Mouse (Mus musculus) myocyte (in vitro differentiated cells): ENCODE measurements around the gene Cd2.

Experiments
- CEBPB ChIP-seq: IDR thresholded peaks from 2 replicates; pipeline ENCODE4 v1.6.1; 2011; ENCODE audit warnings: mild to moderate bottlenecking, moderate library complexity; ENCODE audit not compliant: poor library complexity, insufficient read depth, severe bottlenecking
- MYOD1 ChIP-seq, 3 experiments: IDR thresholded peaks; one replicate each; pipeline ENCODE4 v1.6.1; 2011; ENCODE audit warnings: control low read depth in 2 of 3, low read depth in 2 of 3, mild to moderate bottlenecking in 2 of 3, moderate library complexity in 1 of 3; ENCODE audit not compliant: insufficient read length in 2 of 3, control insufficient read depth in 1 of 3
- POLR2A ChIP-seq: IDR thresholded peaks from one replicate; pipeline ENCODE4 v1.6.1; 2011; ENCODE audit warnings: low read depth, mild to moderate bottlenecking, control low read depth, moderate library complexity; ENCODE audit not compliant: insufficient read length
- TCF12 ChIP-seq: IDR thresholded peaks from one replicate; pipeline ENCODE4 v1.6.1; 2011; ENCODE audit warnings: mild to moderate bottlenecking, control low read depth; ENCODE audit not compliant: poor library complexity, insufficient read depth, severe bottlenecking

DNA sequence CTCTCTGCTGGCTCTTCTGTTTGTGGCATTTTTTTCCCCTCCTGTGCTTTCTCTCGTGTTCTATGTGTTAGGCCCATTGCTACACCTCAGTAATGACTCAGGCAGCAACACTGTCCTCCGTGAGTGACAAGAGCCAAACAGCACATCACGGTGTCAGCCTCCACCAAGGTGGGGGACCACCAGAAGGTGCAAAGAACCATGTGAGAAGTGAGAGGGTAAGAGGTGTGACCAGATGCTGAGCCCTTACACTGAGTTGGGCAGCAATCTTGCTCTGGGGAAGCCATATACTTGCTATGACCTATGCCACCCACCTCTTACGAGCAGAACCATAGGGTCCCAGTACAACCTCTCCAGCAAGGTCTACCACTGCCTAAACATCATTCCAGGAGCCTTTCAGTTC is 9.9 kb downstream of the Cd2 start:
- TF ChIP-seq TCF12 (no peak), POLR2A (no peak), MYOD1 (IDR thresholded peaks at IDR 0.05; ENCODE audit: control insufficient read depth in 1 of 3, insufficient read length in 2 of 3, low read depth in 2 of 3) (no peak), CEBPB (no peak)
